Mouse (Mus musculus) lung, postnatal 0 days (tissue): ENCODE measurements around the gene Ubap2l. TPM values are rescaled to one million over a fixed set of nuclear protein-coding genes. Genes with fewer than 3 reads are reported as not detected.

ENCODE experiments used
- ATAC-seq: fragments of 200-750 bp; cut with Nextera tagmentation; 2 replicates; pipeline ENCODE4 v1.8.0; 2017; ENCODE audit warnings: moderate library complexity
- DNase-seq: peaks from one replicate; pipeline ENCODE4 v3.0.0-alpha.2; 2016; ENCODE audit warnings: low spot score
- H3K27ac ChIP-seq: fragments of 300-500 bp; sonication (generic); 2 replicates; pipeline ENCODE4 v1.5.1; 2014; ENCODE audit warnings: antibody characterized with exemption, mild to moderate bottlenecking, low read length, mixed read lengths
- H3K27me3 ChIP-seq: fragments of 300-500 bp; sonication (generic); replicated peaks from 2 replicates; pipeline ENCODE4 v1.6.1; 2014; ENCODE audit warnings: low read length, mixed read lengths; ENCODE audit not compliant: insufficient read depth
- H3K36me3 ChIP-seq: fragments of 300-500 bp; sonication (generic); 2 replicates; pipeline ENCODE4 v1.6.1; 2014; ENCODE audit warnings: low read length, mixed read lengths; ENCODE audit not compliant: insufficient read depth
- H3K4me1 ChIP-seq: fragments of 300-500 bp; sonication (generic); 2 replicates; pipeline ENCODE4 v1.6.1; 2014; ENCODE audit warnings: antibody characterized with exemption, low read depth, low read length, mixed read lengths; ENCODE audit not compliant: insufficient read depth
- H3K4me2 ChIP-seq: fragments of 300-500 bp; sonication (generic); replicated peaks from 2 replicates; pipeline ENCODE4 v1.6.1; 2014; ENCODE audit warnings: low read depth, mild to moderate bottlenecking, low read length, moderate library complexity, mixed read lengths
- H3K4me3 ChIP-seq: fragments of 300-500 bp; sonication (generic); 2 replicates; pipeline ENCODE4 v1.5.1; 2014; ENCODE audit warnings: low read depth, low read length
- H3K9ac ChIP-seq: fragments of 300-500 bp; sonication (generic); replicated peaks from 2 replicates; pipeline ENCODE4 v1.6.1; 2014; ENCODE audit warnings: low read depth, mild to moderate bottlenecking
- H3K9me3 ChIP-seq: fragments of 300-500 bp; sonication (generic); 2 replicates; pipeline ENCODE4 v1.6.1; 2016; ENCODE audit warnings: low read length, mixed read lengths
- CTCF ChIP-seq: IDR thresholded peaks from 2 replicates; pipeline ENCODE4 v1.5.1; 2016; ENCODE audit warnings: antibody characterized with exemption, mild to moderate bottlenecking
- EP300 ChIP-seq: IDR thresholded peaks from 2 replicates; pipeline ENCODE4 v1.6.1; 2016; ENCODE audit warnings: antibody characterized with exemption, mild to moderate bottlenecking, control low read depth
- WGBS: fragments of 180-500 bp; shearing (Covaris S2); extraction: QIAGEN DNeasy Blood & Tissue Kit; methylation state at CpG from one replicate; pipeline ENCODE4 v1.1.7; 2014; 5-methylcytosine and 5-hydroxymethylcytosine counted together
- polyA plus RNA-seq: library from polyadenylated mRNA; unstranded; fragments of >200 nt; fragmentation: Nextera tagmentation; extraction: Ambion mirVana; gene quantifications from 2 replicates; pipeline ENCODE4 v1.2.1, GENCODE M21; 2015

Ubap2l gene
- polyA plus RNA-seq, 1 experiment from 2014 or later: 101 TPM

DNA sequence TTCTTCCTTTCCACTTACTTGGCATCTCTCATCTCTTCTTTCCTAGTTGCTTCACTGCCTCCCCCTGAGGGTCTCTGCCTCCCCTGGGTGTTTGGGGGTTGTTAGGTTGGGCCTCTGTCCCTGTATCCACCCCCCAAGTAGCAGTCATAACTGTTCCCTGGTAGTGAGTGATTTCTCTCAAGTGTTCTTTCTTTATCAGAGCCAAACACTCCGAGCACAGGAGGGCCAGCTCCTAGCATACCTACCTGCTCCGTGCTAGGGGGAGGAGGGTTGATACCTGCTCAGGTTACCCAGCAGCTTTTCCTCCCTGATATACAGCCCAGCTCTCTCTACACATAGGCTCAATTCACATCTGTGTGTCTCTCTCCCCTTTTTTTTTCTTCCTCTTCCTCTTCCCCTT is 36.2 kb upstream of the Ubap2l start:
- peak; percentile 86 for ATAC-seq
- no peaks in the 10 kb centered on the region for H3K27me3 ChIP-seq
- no peaks in the 10 kb centered on the region for H3K9me3 ChIP-seq
- H3K4me2 ChIP-seq: no peak overlapping the region
- peak; percentile 59 for TF ChIP-seq EP300
- TF ChIP-seq CTCF: no peak
- peaks cover 27% of the 10 kb centered on the region for H3K4me1 ChIP-seq
- H3K36me3 ChIP-seq: peaks cover 40% of the 10 kb centered on the region
- peak overlapping the region; percentile 73 for H3K27ac ChIP-seq
- no peak overlapping the region for H3K4me3 ChIP-seq
- 57% methylated on average over 2 of the region's 2 CpGs for WGBS
- DNase-seq: peak; percentile 84
- no peak overlapping the region for H3K9ac ChIP-seq

DNA sequence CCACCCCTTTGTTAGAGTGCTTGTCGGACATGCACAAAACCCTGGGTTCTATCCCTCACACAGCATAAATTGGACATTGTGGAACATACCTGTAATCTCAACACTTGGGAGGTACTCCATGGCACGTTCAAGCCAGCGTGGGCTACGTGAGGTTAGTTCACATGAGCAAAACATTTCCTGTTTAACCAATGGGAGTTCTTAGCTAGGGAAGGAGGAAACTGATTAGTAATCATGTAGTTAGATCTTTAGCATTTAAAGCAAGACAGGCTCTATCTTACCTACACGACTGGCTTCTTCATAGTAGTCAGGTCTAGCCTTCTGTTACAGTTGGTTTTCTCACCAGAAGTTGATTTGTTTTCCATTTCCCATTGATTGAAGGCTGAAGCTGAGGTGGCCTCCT is 33.6 kb upstream of the Ubap2l start:
- 32% methylated on average over 5 of the region's 5 CpGs for WGBS
- ATAC-seq (no peak), DNase-seq (no peak)
- Histone ChIP-seq H3K27ac (0 out of 2 replicates have a peak overlapping the region, but pooled peaks have one; percentile 0), H3K9ac (no peak overlapping the region), H3K36me3 (peaks cover 17% of the 10 kb centered on the region; the same call in 1 of the 2 replicates), H3K4me1 (peaks cover 43% of the 10 kb centered on the region), H3K4me3 (no peak overlapping the region), H3K4me2 (no peak overlapping the region), H3K27me3 (no peaks in the 10 kb centered on the region), H3K9me3 (no peaks in the 10 kb centered on the region)
- TF ChIP-seq CTCF (no peak), EP300 (no peak)

DNA sequence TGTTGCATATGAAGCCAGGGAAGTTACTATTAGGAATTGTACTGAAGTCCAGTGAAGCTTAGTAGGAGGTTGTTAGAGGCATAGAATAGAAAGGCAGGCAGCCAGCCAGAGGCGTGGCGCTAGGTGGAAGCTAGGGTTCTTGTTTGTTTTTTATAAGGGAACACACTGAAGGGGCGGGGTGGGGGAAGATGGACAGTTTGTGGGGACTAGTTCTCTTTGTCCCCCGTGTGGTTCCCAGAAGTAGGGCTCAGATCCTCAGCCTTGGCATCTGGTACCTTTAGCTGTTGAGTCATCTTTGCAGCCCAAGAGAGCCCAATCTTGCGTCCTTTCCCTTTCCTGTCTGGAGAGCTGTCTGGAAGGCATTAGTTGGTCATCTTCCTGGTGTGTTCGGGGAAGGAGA is 32.9 kb upstream of the Ubap2l start:
- peaks cover 11% of the 10 kb centered on the region; the same call in 1 of the 2 replicates for H3K36me3 ChIP-seq
- no peak overlapping the region for H3K9ac ChIP-seq
- H3K27ac ChIP-seq: peak overlapping the region; percentile 87

DNA sequence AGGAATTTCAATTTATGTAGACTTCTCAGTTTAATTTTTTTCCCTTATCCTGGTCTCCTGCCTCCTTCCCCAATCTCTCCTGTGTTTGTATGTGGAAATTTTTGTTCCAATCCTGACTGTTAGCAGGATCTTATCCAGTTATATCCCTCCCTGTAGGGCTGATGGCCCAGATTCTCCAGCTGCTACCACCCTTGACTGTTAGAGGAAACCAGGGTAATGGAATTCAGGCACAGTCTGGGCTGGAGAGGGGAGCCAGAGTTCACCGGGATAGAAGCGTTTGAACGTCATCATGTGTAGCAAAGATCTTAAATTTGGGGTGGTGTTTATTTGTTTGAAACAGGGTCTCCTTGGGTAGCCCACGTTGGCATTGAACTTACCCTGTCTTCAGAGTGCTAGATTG is 32.4 kb upstream of the Ubap2l start:
- DNase-seq (peak; percentile 81), ATAC-seq (no peak)
- H3K36me3 ChIP-seq: peaks cover 6% of the 10 kb centered on the region; the same call in 1 of the 2 replicates
- TF ChIP-seq EP300 (no peak), CTCF (no peak)
- H3K4me2 ChIP-seq: peak overlapping the region; percentile 63
- H3K9ac ChIP-seq: no peak overlapping the region
- peaks cover 41% of the 10 kb centered on the region for H3K4me1 ChIP-seq
- no peak overlapping the region for H3K4me3 ChIP-seq
- H3K27ac ChIP-seq: peak overlapping the region; percentile 87
- no peaks in the 10 kb centered on the region for H3K27me3 ChIP-seq
- H3K9me3 ChIP-seq: no peaks in the 10 kb centered on the region
- 26% methylated on average over 4 of the region's 4 CpGs for WGBS

More for the DNA sequence above, 32.9 kb upstream of the Ubap2l start:
- ATAC-seq (no peak), DNase-seq (peak; percentile 63)
- Histone ChIP-seq H3K4me3 (no peak overlapping the region), H3K9me3 (no peaks in the 10 kb centered on the region), H3K4me1 (peaks cover 44% of the 10 kb centered on the region), H3K4me2 (peak overlapping the region; percentile 63), H3K27me3 (no peaks in the 10 kb centered on the region)
- TF ChIP-seq EP300 (no peak), CTCF (peak; percentile 11; the same call in 1 of the 2 replicates)
- WGBS: 36% methylated on average over 6 of the region's 6 CpGs

DNA sequence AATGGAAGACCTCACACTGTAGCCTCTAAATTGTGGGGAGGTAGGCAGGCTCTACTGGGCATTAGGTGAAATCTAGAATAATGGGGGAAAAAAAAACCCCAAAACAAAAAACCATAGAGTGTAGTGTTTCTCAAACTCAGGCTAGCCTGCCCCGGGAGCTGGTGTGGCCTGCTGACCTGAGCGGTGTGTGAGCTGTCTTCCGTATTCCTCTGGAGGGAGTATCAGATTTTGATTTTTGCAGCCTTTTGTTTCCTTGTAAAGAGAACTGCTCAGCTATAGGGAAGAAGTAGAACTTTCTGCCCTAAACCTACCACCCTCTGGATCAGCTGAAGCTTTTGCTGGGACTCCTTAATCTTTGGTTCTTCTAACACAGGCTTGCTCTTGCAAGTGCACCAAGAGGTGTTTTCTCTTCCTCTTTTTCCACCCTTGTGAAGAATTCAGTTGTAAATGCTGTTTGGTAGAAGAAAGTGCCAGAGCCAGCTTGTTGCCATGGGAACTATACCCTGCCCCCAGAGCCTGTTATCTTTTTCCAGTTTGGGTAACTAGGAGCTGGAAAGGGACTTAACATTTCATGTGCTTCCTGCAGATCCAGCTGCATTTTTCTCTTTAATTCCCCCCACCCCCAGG is 31.4 kb upstream of the Ubap2l start:
- no peak for ATAC-seq
- no peaks in the 10 kb centered on the region for H3K9me3 ChIP-seq
- peak; percentile 36; the same call in 1 of the 2 replicates for TF ChIP-seq EP300
- TF ChIP-seq CTCF: no peak
- H3K27ac ChIP-seq: peak overlapping the region; percentile 87
- WGBS: 30% methylated on average over 3 of the region's 3 CpGs
- peak overlapping the region; percentile 8; the same call in 1 of the 2 replicates for H3K9ac ChIP-seq
- no peak overlapping the region for H3K4me3 ChIP-seq
- no peaks in the 10 kb centered on the region for H3K27me3 ChIP-seq
- peak; percentile 79 for DNase-seq
- peaks cover 44% of the 10 kb centered on the region for H3K4me1 ChIP-seq
- peak overlapping the region; percentile 63 for H3K4me2 ChIP-seq
- H3K36me3 ChIP-seq: peaks cover 3% of the 10 kb centered on the region; the same call in 1 of the 2 replicates

DNA sequence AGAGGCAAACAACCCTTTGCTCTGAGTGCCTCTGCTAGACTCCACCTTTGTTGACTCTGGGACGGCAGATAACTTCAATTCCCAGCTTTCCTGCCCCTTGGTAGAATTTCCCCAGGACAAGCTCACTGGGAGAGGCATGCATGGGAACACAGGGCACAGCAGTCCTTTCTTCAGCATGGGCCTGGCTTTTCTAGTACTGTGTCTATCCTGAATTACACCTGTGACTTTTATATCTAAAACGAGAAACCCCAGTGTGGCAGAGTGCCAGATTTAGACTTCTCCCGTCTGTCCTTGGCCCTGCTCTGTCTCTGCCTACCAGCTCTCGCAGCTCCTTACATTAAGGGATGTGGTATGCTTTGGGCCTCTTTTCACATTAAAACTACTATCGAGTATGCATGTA is 30.6 kb upstream of the Ubap2l start:
- Histone ChIP-seq H3K4me1 (peaks cover 46% of the 10 kb centered on the region), H3K27ac (peak overlapping the region; percentile 87), H3K4me2 (peak overlapping the region; percentile 63), H3K9me3 (no peaks in the 10 kb centered on the region), H3K9ac (peak overlapping the region; percentile 8; the same call in 1 of the 2 replicates), H3K4me3 (no peak overlapping the region), H3K27me3 (no peaks in the 10 kb centered on the region), H3K36me3 (0 out of 2 replicates have a peak, but pooled peaks cover 3% of the 10 kb centered on the region)
- WGBS: 24% methylated on average over 5 of the region's 5 CpGs
- peak; percentile 3; the same call in 1 of the 2 replicates for ATAC-seq
- no peak for TF ChIP-seq CTCF
- TF ChIP-seq EP300: no peak
- peak; percentile 85 for DNase-seq
